Mouse (Mus musculus): ENCODE measurements at regions not wholly inside any gene's neighbourhood (a gene's known extent, or its start where the extent isn't known, plus 50 kb on each side); places are given as distances from the start of the nearest gene placed in this dataset.

DNA sequence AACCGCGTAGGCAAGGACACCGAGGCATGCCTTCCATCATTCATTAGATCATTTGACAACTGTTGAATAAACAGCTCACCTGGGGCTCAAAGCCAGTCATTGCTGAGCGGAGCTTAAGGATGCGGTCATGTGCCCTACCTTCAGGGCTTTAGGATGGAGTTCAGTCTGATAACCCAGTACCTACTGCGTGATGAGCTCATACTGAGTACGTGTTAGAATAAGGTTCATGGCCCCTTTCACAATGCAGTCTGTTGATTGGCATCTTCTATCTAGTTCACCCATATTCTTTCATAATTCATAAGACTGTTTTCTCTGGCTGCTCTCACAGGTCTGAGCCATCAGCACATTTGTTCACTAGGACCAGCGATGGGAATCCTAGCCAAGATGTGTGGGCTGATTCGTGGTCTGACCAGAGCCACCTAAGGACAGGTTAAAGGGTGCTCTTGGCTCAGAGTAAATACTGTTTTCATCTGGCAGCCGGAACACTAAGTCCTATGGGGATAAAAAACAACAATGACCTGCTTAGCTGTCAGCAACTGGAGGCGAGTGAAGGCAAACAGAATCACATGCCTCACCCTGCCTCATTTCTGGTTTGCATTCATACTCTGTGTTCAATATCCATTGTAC lies 71.4 kb upstream of the Elovl5 start:
- no peak for DNase-seq (ENCODE audit: inconsistent ontology term)

DNA sequence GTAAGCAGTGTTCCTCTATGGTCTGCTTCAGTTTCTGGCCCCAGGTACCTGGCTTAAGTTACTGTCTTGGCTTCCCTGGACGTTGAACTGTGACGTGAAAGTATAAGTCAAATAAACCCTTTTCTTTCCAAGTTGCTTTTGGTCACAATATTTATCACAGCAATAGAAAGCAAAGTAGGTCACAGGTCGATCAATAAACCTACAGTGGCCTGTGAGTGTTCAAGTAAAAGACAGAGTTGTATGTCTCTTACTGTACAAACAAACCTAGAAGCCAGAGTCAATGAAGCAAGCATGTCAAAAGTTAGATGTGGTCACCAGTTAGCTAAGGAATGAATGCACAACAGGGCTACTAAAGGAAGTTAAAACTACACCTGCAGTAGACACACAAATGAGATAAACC lies 68.6 kb upstream of the Elovl5 start:
- no peak for DNase-seq (ENCODE audit: inconsistent ontology term)

DNA sequence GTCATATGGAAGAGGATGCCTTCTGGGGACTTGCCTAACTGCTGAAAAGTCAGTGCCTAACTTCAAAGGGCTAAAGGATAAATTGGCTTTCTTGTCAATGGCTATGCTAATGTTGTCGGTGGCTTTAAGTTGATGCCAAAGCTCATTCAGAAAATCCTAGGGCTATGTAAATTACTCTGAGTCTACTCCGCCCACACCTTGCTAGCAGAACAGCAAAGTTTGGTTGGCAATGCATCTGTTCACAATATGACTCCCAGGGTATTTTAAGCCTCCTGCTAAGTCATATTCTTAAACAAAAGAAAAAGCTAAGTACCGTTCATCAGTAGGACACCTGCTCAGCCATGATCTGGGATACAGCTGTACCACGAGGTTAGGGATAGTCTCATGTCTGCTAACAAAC lies 67.8 kb upstream of the Elovl5 start:
- DNase-seq (ENCODE audit: inconsistent ontology term) = no peak

DNA sequence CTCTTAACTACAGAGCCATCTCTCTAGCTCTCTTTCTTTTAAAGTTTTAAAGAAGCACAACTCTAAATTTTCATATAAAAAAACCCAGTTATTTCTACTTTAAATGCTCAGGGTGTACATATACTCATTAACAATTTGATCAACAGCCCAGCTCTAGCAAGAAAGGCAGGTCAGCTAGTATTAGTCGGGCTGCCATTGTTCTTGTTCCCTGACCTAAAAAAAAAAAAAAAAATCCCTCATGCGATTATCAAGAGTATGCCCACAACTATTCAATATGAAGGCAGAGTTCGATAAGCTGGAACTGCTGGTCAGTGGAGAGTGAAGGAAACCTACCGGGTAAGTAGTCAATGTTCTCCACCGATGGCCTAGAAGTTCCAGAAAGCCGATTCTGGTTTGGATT lies 65.8 kb upstream of the Elovl5 start:
- peak; percentile 55 for DNase-seq (ENCODE audit: inconsistent ontology term)

DNA sequence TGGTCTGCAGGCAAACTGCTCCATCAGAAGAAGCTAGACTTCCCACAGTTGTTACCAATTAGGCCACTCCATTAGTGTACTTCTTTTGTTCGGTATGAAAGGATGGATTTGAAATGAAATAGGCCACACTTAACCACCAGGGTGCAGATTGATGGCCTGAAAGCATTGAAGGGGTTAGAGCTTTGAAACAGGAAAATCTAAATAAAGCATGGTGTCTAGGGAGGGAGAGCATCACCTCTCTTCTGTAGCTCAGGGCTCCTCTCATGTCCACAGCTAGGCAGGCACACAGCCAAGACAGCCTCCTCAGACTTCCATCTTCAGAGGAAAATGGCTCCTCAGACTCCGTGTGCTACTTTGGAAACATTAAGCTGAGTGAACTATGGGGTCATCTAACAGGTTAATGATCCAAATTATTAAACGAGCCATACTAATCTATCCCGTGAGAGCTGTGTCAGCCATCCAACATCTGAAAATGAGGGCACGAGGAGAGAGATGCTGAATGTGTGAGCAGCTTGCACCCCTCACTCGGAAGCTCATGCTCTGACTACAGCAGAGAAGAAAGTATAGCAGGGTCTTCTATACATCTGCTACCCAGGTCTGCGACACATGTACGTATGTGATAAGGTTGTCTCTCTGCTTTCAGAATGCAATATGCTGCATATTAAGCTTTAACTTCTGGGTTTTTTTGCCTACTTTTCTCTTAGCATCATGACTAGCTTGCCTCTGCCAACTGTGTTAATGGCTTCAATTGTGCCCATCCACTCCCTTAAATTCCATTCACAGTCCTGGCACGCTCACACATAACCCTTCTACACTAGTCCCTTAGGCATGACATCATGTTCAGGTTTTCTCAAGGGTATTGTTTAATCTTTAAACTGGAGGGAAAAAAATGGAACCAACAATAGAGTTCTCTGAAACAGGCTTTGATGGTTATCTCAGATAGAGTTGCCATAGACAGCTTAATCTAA lies 59.8 kb upstream of the Elovl5 start:
- DNase-seq (ENCODE audit: inconsistent ontology term) = peak; percentile 34

DNA sequence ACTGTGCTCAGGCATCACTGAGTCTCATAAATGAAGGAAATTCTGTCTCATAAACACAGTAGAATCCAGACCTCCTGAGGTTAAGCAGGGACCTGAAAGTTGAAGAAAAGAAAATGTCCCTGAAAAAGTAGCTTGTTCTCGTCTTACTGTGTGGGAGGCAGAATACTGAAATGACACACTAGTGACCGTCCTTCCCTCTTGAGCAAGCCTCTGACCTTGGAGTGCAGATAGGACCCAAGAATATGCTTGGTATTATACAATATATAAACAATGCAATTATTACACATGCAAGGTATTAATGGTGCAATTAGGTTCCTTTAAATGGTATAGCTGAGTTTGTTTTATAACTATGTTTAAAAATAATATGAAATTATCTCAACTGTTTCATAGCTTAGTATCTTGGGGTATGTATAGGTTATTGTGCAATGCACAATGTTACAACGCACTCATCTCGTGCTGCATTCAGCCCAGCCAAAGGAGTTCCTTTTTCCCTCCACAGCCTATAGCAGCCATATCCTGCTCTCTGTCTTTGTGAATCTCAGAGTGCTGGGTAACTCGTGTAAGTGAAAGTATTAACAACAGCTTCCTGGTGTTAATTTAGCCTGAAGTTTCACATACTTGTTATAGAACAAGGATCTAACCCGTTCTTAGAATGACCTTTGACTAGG lies 58.9 kb upstream of the Elovl5 start:
- no peak for DNase-seq (ENCODE audit: inconsistent ontology term)
